Comparison of ENCODE assay signal across 13 mouse cellular contexts in the genomic region with DNA sequence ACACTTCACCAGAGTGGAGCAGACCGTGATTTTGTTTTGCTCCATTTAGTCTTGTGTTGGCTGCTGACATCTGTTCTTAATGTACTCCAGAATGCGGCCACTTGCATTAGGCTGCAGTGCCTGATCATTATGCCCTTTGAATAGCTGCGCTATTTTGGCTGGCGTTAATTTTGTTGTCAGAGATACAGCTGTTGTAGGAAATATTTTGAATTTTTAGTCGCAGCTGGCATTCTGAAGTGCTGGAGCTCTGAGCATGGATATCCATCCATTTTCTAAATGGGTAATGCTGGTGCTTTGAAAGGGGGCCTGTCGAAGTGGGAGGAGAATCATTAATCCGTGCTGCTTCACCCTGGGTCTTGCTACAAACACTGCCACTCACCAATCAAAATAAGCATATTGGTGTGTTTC.
DNase-seq lines count a peak whose midpoint lies in the region; ATAC-seq lines count a peak whose summit lies in the region.
"Had no signal": no experiment of that assay in that cellular context is flagged by ENCODE, and none has a peak within 500 bp of the region (broad histone marks: within the 10 kb centered on the region; RNA-seq: fewer than 3 reads in every experiment).

No protein-coding gene starts in this region.

- no peak overlapping the region for H3K4me2 ChIP-seq in hindbrain, embryonic 14.5 days (replicated peaks)
- H3K4me2 ChIP-seq in hindbrain, embryonic 11.5 days (replicated peaks; ENCODE audit: low read depth, low read length): no peak overlapping the region
- H3K4me2 ChIP-seq in forebrain, embryonic 13.5 days: no peak overlapping the region
- no peak overlapping the region for H3K4me2 ChIP-seq in midbrain, embryonic 14.5 days (ENCODE audit: low read length)
- H3K4me2 ChIP-seq: intestine, embryonic 15.5 days had no signal

- H3K36me3 ChIP-seq in hindbrain, embryonic 14.5 days (replicated peaks; ENCODE audit: control insufficient read depth, insufficient read depth): no peaks in the 10 kb centered on the region
- no peaks in the 10 kb centered on the region for H3K36me3 ChIP-seq in hindbrain, embryonic 11.5 days (ENCODE audit: control insufficient read depth, insufficient read depth, low read length)
- no peaks in the 10 kb centered on the region for H3K36me3 ChIP-seq in embryonic facial prominence, embryonic 10.5 days (replicated peaks)
- H3K36me3 ChIP-seq in forebrain, embryonic 13.5 days (ENCODE audit: poor library complexity, severe bottlenecking): no peaks in the 10 kb centered on the region
- no peaks in the 10 kb centered on the region for H3K36me3 ChIP-seq in midbrain, embryonic 14.5 days (ENCODE audit: control insufficient read depth, insufficient read depth, low read length)
- H3K36me3 ChIP-seq: intestine, embryonic 15.5 days had no signal

- peak; percentile 35 for DNase-seq in hindbrain, embryonic 14.5 days (ENCODE audit: low spot score)
- DNase-seq in hindbrain, embryonic 11.5 days (ENCODE audit: low spot score): no peak
- DNase-seq in embryonic facial prominence, embryonic 10.5 days (ENCODE audit: low spot score): peak; percentile 51
- peak; percentile 4 for DNase-seq in skeletal muscle tissue, adult 2 months (ENCODE audit: low read depth, low spot score)
- no peak for DNase-seq in midbrain, embryonic 14.5 days
- DNase-seq in lung, adult 18-20 months: no peak
- DNase-seq: adrenal gland, adult 8-10 months; cerebellum, adult 8-10 months; gastrocnemius, postnatal 36 days; right cerebral cortex, postnatal 4 days had no signal

- H3K27me3 ChIP-seq in hindbrain, embryonic 14.5 days (ENCODE audit: control insufficient read depth, insufficient read depth, low read length): no peaks in the 10 kb centered on the region
- no peaks in the 10 kb centered on the region for H3K27me3 ChIP-seq in hindbrain, embryonic 11.5 days (ENCODE audit: control insufficient read depth, insufficient read depth, low read length)
- H3K27me3 ChIP-seq in embryonic facial prominence, embryonic 10.5 days (replicated peaks; ENCODE audit: low read depth, poor library complexity, severe bottlenecking): no peaks in the 10 kb centered on the region
- H3K27me3 ChIP-seq in forebrain, embryonic 13.5 days: no peaks in the 10 kb centered on the region
- no peaks in the 10 kb centered on the region for H3K27me3 ChIP-seq in midbrain, embryonic 14.5 days (ENCODE audit: control insufficient read depth, insufficient read depth, low read length)
- H3K27me3 ChIP-seq: intestine, embryonic 15.5 days had no signal

- H3K9ac ChIP-seq in hindbrain, embryonic 14.5 days: no peak overlapping the region
- no peak overlapping the region for H3K9ac ChIP-seq in hindbrain, embryonic 11.5 days (ENCODE audit: low read depth, low read length)
- no peak overlapping the region for H3K9ac ChIP-seq in forebrain, embryonic 13.5 days
- H3K9ac ChIP-seq in midbrain, embryonic 14.5 days (replicated peaks; ENCODE audit: low read length): no peak overlapping the region
- H3K9ac ChIP-seq: intestine, embryonic 15.5 days had no signal

- H3K9me3 ChIP-seq in hindbrain, embryonic 14.5 days (ENCODE audit: control insufficient read depth, low read length): no peaks in the 10 kb centered on the region
- H3K9me3 ChIP-seq in hindbrain, embryonic 11.5 days (ENCODE audit: control insufficient read depth, low read length): no peaks in the 10 kb centered on the region
- no peaks in the 10 kb centered on the region for H3K9me3 ChIP-seq in embryonic facial prominence, embryonic 10.5 days
- H3K9me3 ChIP-seq in forebrain, embryonic 13.5 days (replicated peaks): no peaks in the 10 kb centered on the region
- no peaks in the 10 kb centered on the region for H3K9me3 ChIP-seq in midbrain, embryonic 14.5 days (ENCODE audit: control insufficient read depth, low read length)
- H3K9me3 ChIP-seq: intestine, embryonic 15.5 days had no signal

- no peak overlapping the region for H3K27ac ChIP-seq in hindbrain, embryonic 14.5 days
- no peak overlapping the region for H3K27ac ChIP-seq in hindbrain, embryonic 11.5 days (ENCODE audit: low read depth, low read length)
- 0 out of 2 replicates have a peak overlapping the region, but pooled peaks have one; percentile 51 for H3K27ac ChIP-seq in embryonic facial prominence, embryonic 10.5 days (replicated peaks)
- H3K27ac ChIP-seq in forebrain, embryonic 13.5 days: no peak overlapping the region
- H3K27ac ChIP-seq in midbrain, embryonic 14.5 days (replicated peaks; ENCODE audit: low read depth, low read length): no peak overlapping the region
- H3K27ac ChIP-seq: intestine, embryonic 15.5 days had no signal

- H3K4me3 ChIP-seq in hindbrain, embryonic 14.5 days (replicated peaks; ENCODE audit: low read length): no peak overlapping the region
- H3K4me3 ChIP-seq in hindbrain, embryonic 11.5 days (ENCODE audit: low read depth, low read length): no peak overlapping the region
- H3K4me3 ChIP-seq in embryonic facial prominence, embryonic 10.5 days: no peak overlapping the region
- H3K4me3 ChIP-seq in forebrain, embryonic 13.5 days: no peak overlapping the region
- no peak overlapping the region for H3K4me3 ChIP-seq in midbrain, embryonic 14.5 days (replicated peaks; ENCODE audit: low read depth, low read length)
- H3K4me3 ChIP-seq: erythroblast, embryonic 14.5 days; intestine, embryonic 15.5 days had no signal

- WGBS in hindbrain, embryonic 14.5 days: 45% methylated on average over 7 of the region's 7 CpGs
- WGBS in hindbrain, embryonic 11.5 days: 48% methylated on average over 7 of the region's 7 CpGs
- 29% methylated on average over 7 of the region's 7 CpGs for WGBS in embryonic facial prominence, embryonic 10.5 days
- WGBS in forebrain, embryonic 13.5 days: 33% methylated on average over 7 of the region's 7 CpGs
- 68% methylated on average over 7 of the region's 7 CpGs for WGBS in midbrain, embryonic 14.5 days

- ATAC-seq in hindbrain, embryonic 14.5 days (ENCODE audit: low FRiP score): no peak
- no peak for ATAC-seq in hindbrain, embryonic 11.5 days (ENCODE audit: low FRiP score)
- peak; percentile 87 for ATAC-seq in forebrain, embryonic 13.5 days
- ATAC-seq in midbrain, embryonic 14.5 days (ENCODE audit: low FRiP score, low TSS enrichment): no peak
- ATAC-seq: intestine, embryonic 15.5 days had no signal

- peaks cover 5% of the 10 kb centered on the region; the same call in 1 of the 2 replicates for H3K4me1 ChIP-seq in hindbrain, embryonic 14.5 days (replicated peaks; ENCODE audit: control insufficient read depth, insufficient read depth, low read length)
- H3K4me1 ChIP-seq in hindbrain, embryonic 11.5 days (replicated peaks; ENCODE audit: control insufficient read depth, insufficient read depth, low read length): no peaks in the 10 kb centered on the region
- H3K4me1 ChIP-seq in embryonic facial prominence, embryonic 10.5 days: peaks cover 35% of the 10 kb centered on the region
- peaks cover 11% of the 10 kb centered on the region for H3K4me1 ChIP-seq in forebrain, embryonic 13.5 days
- H3K4me1 ChIP-seq in midbrain, embryonic 14.5 days (ENCODE audit: control insufficient read depth, insufficient read depth, low read length): no peaks in the 10 kb centered on the region
- H3K4me1 ChIP-seq: intestine, embryonic 15.5 days had no signal

Comparison
In these comparisons a context has a peak if more than half of its experiments do, and no peak if none do; other contexts are left out.
1. DNase-seq: peak in hindbrain, embryonic 14.5 days (single experiment), embryonic facial prominence, embryonic 10.5 days (single experiment) and skeletal muscle tissue, adult 2 months (single experiment); none in hindbrain, embryonic 11.5 days (single experiment), midbrain, embryonic 14.5 days (single experiment) and lung, adult 18-20 months (0 of 2).